Mouse (Mus musculus) CH12.LX (cell line): ENCODE results near the gene Lrch3. TPM values are rescaled to one million over a fixed set of nuclear protein-coding genes. Genes with fewer than 3 reads are reported as not detected.

Experiments
- DNase-seq: peaks from one replicate; pipeline ENCODE4 v3.0.0-alpha.2; 2013; ENCODE audit errors: extremely low read depth
- H3K27ac ChIP-seq: 2 replicates; pipeline ENCODE4 v1.5.1; 2012; ENCODE audit warnings: low read depth, mild to moderate bottlenecking, control low read depth, moderate library complexity; ENCODE audit not compliant: insufficient read depth
- H3K27me3 ChIP-seq: replicated peaks from 2 replicates; pipeline ENCODE3; 2012; ENCODE audit warnings: inconsistent platforms
- H3K36me3 ChIP-seq, 2 experiments: replicated peaks in 1 of 2; 2 replicates each; pipeline versions ENCODE3 to v1.6.1; 2012; ENCODE audit warnings: inconsistent platforms in 1 of 2, low read length in 1 of 2, mild to moderate bottlenecking in 1 of 2, mixed read lengths in 1 of 2, moderate library complexity in 1 of 2; ENCODE audit not compliant: control insufficient read depth in 1 of 2, insufficient read depth in 1 of 2
- H3K4me1 ChIP-seq, 2 experiments: 2 replicates each; pipeline ENCODE4 v1.6.1; 2012; ENCODE audit warnings: inconsistent platforms in 1 of 2, moderate library complexity in 1 of 2; ENCODE audit not compliant: insufficient read depth in 2 of 2, control insufficient read depth in 1 of 2
- H3K4me2 ChIP-seq: 2 replicates; pipeline ENCODE4 v1.6.1; 2012; ENCODE audit warnings: low read depth, mild to moderate bottlenecking, control low read depth; ENCODE audit not compliant: poor library complexity, insufficient read depth, severe bottlenecking
- H3K4me3 ChIP-seq, 3 experiments: fragments of 150-350 bp in 1 of 3; sonication (generic) in 1 of 3; replicated peaks in 1 of 3; 2 replicates each; pipeline versions ENCODE3 to v1.5.1; 2011 to 2012; ENCODE audit warnings: low read depth in 2 of 3, low read length in 2 of 3, mild to moderate bottlenecking in 2 of 3, moderate library complexity in 2 of 3, control low read depth in 1 of 3, improper control_type of control experiment in 1 of 3, inconsistent platforms in 1 of 3, mixed read lengths in 1 of 3; ENCODE audit not compliant: poor library complexity in 1 of 3
- H3K79me2 ChIP-seq: replicated peaks from 2 replicates; pipeline ENCODE4 v1.6.1; 2012; ENCODE audit warnings: mild to moderate bottlenecking, moderate library complexity; ENCODE audit not compliant: control insufficient read depth, poor library complexity, insufficient read depth, severe bottlenecking; ENCODE audit errors: extremely low read depth
- H3K9ac ChIP-seq: 2 replicates; pipeline ENCODE4 v1.6.1; 2012; ENCODE audit warnings: low read depth, mild to moderate bottlenecking, control low read depth, moderate library complexity; ENCODE audit not compliant: insufficient read depth
- H3K9me3 ChIP-seq: replicated peaks from 2 replicates; pipeline ENCODE3; 2012; ENCODE audit warnings: low read length, inconsistent platforms, mixed read lengths
- CTCF ChIP-seq, 2 experiments: IDR thresholded peaks in 1 of 2; conservative IDR thresholded peaks in 1 of 2; 2 replicates each; pipeline ENCODE4 v1.5.1; 2011 to 2012; ENCODE audit warnings: low read depth in 2 of 2, low read length in 2 of 2, improper control_type of control experiment in 1 of 2, inconsistent platforms in 1 of 2, mild to moderate bottlenecking in 1 of 2, moderate library complexity in 1 of 2
- ELF1 ChIP-seq: IDR thresholded peaks from 2 replicates; pipeline ENCODE4 v1.6.1; 2014; ENCODE audit warnings: low read depth, mild to moderate bottlenecking, inconsistent platforms, low read length, improper control_type of control experiment
- EP300 ChIP-seq: IDR thresholded peaks from 2 replicates; pipeline ENCODE4 v1.6.1; 2011; ENCODE audit warnings: low read length, improper control_type of control experiment
- ETS1 ChIP-seq: conservative IDR thresholded peaks from 2 replicates; pipeline ENCODE4 v1.6.1; 2012; ENCODE audit warnings: low read depth, mild to moderate bottlenecking, inconsistent platforms, low read length, improper control_type of control experiment, moderate library complexity
- GABPA ChIP-seq: IDR thresholded peaks from 2 replicates; pipeline ENCODE4 v1.6.1; 2012; ENCODE audit warnings: low read depth, low read length, improper control_type of control experiment, inconsistent platforms; ENCODE audit not compliant: insufficient replicate concordance
- IRF4 ChIP-seq: IDR thresholded peaks from 2 replicates; pipeline ENCODE4 v1.6.1; 2014; ENCODE audit warnings: low read depth, mild to moderate bottlenecking, inconsistent platforms, low read length, improper control_type of control experiment
- KAT2A ChIP-seq: IDR thresholded peaks from 2 replicates; pipeline ENCODE4 v1.6.1; 2012; ENCODE audit warnings: low read length, improper control_type of control experiment, inconsistent platforms; ENCODE audit not compliant: insufficient replicate concordance
- MAZ ChIP-seq: IDR thresholded peaks from 2 replicates; pipeline ENCODE4 v1.6.1; 2012; ENCODE audit warnings: low read depth, mild to moderate bottlenecking, inconsistent platforms, low read length, improper control_type of control experiment, moderate library complexity
- MEF2A ChIP-seq: IDR thresholded peaks from 2 replicates; pipeline ENCODE4 v1.6.1; 2014; ENCODE audit warnings: low read depth, mild to moderate bottlenecking, inconsistent platforms, low read length, improper control_type of control experiment, borderline replicate concordance
- MXI1 ChIP-seq: IDR thresholded peaks from 2 replicates; pipeline ENCODE4 v1.6.1; 2011; ENCODE audit warnings: mild to moderate bottlenecking, low read depth, low read length, improper control_type of control experiment
- NELFE ChIP-seq: IDR thresholded peaks from 2 replicates; pipeline ENCODE4 v1.6.1; 2011; ENCODE audit warnings: low read depth, low read length, improper control_type of control experiment
- POLR2A ChIP-seq: IDR thresholded peaks from 2 replicates; pipeline ENCODE4 v1.6.1; 2011; ENCODE audit warnings: low read depth, mild to moderate bottlenecking, improper control_type of control experiment, low read length
- USF1 ChIP-seq: IDR thresholded peaks from 2 replicates; pipeline ENCODE4 v1.6.1; 2014; ENCODE audit warnings: low read depth, mild to moderate bottlenecking, inconsistent platforms, low read length, improper control_type of control experiment
- USF2 ChIP-seq: conservative IDR thresholded peaks from 2 replicates; pipeline ENCODE4 v1.6.1; 2011; ENCODE audit warnings: low read depth, low read length, improper control_type of control experiment
- ZC3H11A ChIP-seq: IDR thresholded peaks from 2 replicates; pipeline ENCODE4 v1.6.1; 2012; ENCODE audit warnings: low read depth, mild to moderate bottlenecking, inconsistent platforms, low read length, improper control_type of control experiment
- dilution Hi-C: fragments of 300-500 bp; cut with MboI; formaldehyde crosslinking; loops from 2 replicates; pipeline ENCODE4 v1.14.3; 2020; ENCODE audit warnings: low sequenced_read_pairs; ENCODE audit not compliant: extremely low pct_unique_long_range_greater_than_20kb, extremely low pct_ligation_motif_present
- in situ Hi-C: fragments of 300-500 bp; cut with MboI; formaldehyde crosslinking; loops from 3 replicates; pipeline ENCODE4 v1.14.3; 2019; ENCODE audit warnings: low sequenced_read_pairs, low pct_ligation_motif_present, low pct_unique_long_range_greater_than_20kb, mixed read lengths
- polyA plus RNA-seq: library from polyadenylated mRNA; unstranded; fragments of >175 nt; gene quantifications from 2 replicates; pipeline ENCODE4 v1.2.1, GENCODE M21; 2012; ENCODE audit warnings: low read depth; ENCODE audit not compliant: insufficient read length
- total RNA-seq, 2 experiments: library from RNA; depleted of rRNA; stranded (reverse); fragments of 300-350 nt in 1 of 2; fragments of >200 nt in 1 of 2; gene quantifications; 2 replicates each; pipeline ENCODE4 v1.2.3; 2012 to 2014

The Lrch3 gene
- total and polyA plus RNA-seq, 3 experiments: 11.9 to 20.7 (median 16.1) TPM

- TF ChIP-seq USF2 (no peak), MXI1 (no peak), MEF2A (no peak; the same call in 1 of the 2 replicates), MAZ (no peak), POLR2A (peak; percentile 52; the same call in 1 of the 2 replicates), ZC3H11A (no peak), IRF4 (no peak), GABPA (no peak)
Measured at GRCm38 (mm10) chr16:33043268-33043667, 129.4 kb downstream of the Lrch3 start (continued).

- Histone ChIP-seq H3K4me1 (peaks cover 5% of the 10 kb centered on the region in 2 experiments), H3K4me3 (no peak overlapping the region), H3K27me3 (peaks cover 1% of the 10 kb centered on the region), H3K9ac (no peak overlapping the region), H3K9me3 (no peaks in the 10 kb centered on the region), H3K79me2 (no peaks in the 10 kb centered on the region), H3K4me2 (no peak overlapping the region), H3K27ac (no peak overlapping the region), H3K36me3 (no peaks in the 10 kb centered on the region)
- TF ChIP-seq KAT2A: no peak
- TF ChIP-seq EP300: no peak
- TF ChIP-seq USF2: no peak
- TF ChIP-seq NELFE: no peak
- TF ChIP-seq ELF1: no peak
- TF ChIP-seq ETS1: no peak
- TF ChIP-seq MEF2A: no peak
- no peak for DNase-seq
- in situ Hi-C loops: no loop called here
- dilution Hi-C loops: no loop called here
Measured at GRCm38 (mm10) chr16:33048004-33048403, 134.1 kb downstream of the Lrch3 start.

GRCm38 (mm10) chr16:33048686-33049085 is 134.8 kb downstream of the Lrch3 start:
- Histone ChIP-seq H3K4me3 (no peak overlapping the region), H3K9me3 (no peaks in the 10 kb centered on the region), H3K9ac (no peak overlapping the region), H3K36me3 (no peaks in the 10 kb centered on the region), H3K4me1 (peaks cover 0 to 2% of the 10 kb centered on the region in 2 experiments; a peak in 1 of 4 replicates), H3K79me2 (no peaks in the 10 kb centered on the region), H3K4me2 (no peak overlapping the region), H3K27ac (no peak overlapping the region), H3K27me3 (peaks cover 6% of the 10 kb centered on the region)
- in situ Hi-C loops: no loop called here
- dilution Hi-C loops: no loop called here
- TF ChIP-seq ZC3H11A: no peak
- TF ChIP-seq USF1: no peak
- TF ChIP-seq CTCF (conservative IDR thresholded peaks at IDR 0.05 in 1 of 2, IDR thresholded peaks at IDR 0.05 in 1 of 2; ENCODE audit: low read depth in 2 of 2, low read length in 2 of 2): peak in 1 of 2 experiments; percentile 10; a peak in 1 of 4 replicates
- DNase-seq: no peak
